Mouse (Mus musculus): Measurements from ENCODE around the gene Col9a1.

Col9a1 gene

DNA sequence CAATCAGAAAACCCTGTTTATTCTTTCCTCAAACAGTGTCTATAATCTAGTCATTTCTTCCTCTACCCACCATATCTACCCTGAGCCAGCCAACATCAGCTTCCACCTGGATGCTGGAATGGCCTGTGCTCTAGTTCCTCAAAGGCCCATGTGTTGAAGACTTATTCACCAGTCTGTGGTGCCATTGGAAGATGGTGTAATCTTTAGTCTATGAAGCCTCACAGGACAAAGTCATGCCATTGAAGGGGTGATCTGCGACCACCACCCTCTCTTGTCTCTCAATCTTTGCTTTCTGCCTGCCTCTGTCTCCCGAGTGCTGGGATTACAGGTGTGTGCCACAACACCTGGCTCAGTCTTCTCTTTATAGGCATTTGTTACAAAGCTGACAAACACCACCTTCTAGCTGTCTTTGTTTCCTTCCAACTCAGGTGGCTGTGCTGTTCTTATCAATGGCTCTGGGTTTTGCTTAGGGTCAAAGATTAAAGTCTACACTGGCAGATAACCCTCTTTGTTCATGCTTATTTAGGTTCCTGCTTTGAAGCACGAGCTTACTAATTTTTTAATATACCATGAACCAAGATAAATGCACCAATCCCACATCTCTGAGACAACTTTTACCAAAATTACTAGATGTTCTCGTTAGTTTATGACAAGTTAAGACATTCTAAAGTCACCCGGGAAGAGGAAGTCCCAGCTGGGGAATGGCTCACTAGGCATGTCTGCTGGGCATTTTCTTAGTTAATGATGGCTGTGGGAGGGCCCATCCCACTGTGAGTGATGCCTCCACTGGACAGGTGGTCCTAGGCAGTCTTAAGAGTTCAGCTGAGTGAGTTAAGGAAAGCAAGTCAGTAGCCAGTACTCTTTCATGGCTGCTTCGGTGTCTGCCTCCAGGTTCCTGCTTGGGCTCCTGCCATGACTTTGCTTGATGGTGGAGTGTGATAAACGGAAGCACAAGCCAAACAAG lies 117.9 kb downstream of the Col9a1 start:
- no peak for DNase-seq (ENCODE audit: low read depth, low spot score)

DNA sequence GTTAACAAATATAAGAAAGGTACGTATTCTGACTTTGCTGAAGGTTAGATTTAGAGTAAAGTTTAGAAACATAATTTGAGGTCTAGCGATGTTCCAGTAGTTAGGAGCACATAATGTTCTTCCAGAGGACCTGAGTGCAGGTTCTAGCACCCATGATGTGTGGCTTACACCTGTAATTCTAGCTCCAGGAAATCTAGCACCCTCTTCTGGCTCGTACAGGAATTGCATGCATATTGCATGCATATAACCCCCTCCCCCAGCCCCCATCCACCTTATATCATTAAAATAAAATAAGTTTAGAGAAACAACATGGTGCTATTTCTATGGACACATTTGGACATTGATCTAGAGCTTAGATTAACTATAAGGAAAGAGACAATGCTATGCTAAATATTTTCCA lies 123.3 kb downstream of the Col9a1 start:
- peak; percentile 46 for DNase-seq (ENCODE audit: low read depth, low spot score)
